Mouse (Mus musculus) stomach, embryonic 14.5 days (tissue): Measurements from ENCODE around the gene Olfr1155. TPM values are rescaled to one million over a fixed set of nuclear protein-coding genes. Genes with fewer than 3 reads are reported as not detected.

Experiments used
- polyA plus RNA-seq: library from polyadenylated mRNA; unstranded; fragments of >200 nt; fragmentation: Nextera tagmentation; extraction: Ambion mirVana; gene quantifications from 2 replicates; pipeline ENCODE4 v1.2.1, GENCODE M21; 2014

The Olfr1155 gene
- polyA plus RNA-seq, 1 experiment from 2014 or later: not detected

Other genes starting within 250 kb of the Olfr1155 start
- not detected in 2 replicates for gene Olfr1137, start 232.0 kb downstream of the Olfr1155 start, polyA plus RNA-seq
- not detected in 2 replicates for gene Olfr1138, start 205.2 kb downstream of the Olfr1155 start, polyA plus RNA-seq
- not detected in 2 replicates for gene Olfr1140, start 201.4 kb downstream of the Olfr1155 start, polyA plus RNA-seq
- not detected in 2 replicates for gene Olfr1141, start 191.1 kb downstream of the Olfr1155 start, polyA plus RNA-seq
- not detected in 2 replicates for gene Olfr152, start 165.7 kb downstream of the Olfr1155 start, polyA plus RNA-seq
- gene Olfr1143, start 144.5 kb downstream of the Olfr1155 start, polyA plus RNA-seq: not detected in 2 replicates
- gene Olfr1145, start 135.3 kb downstream of the Olfr1155 start, polyA plus RNA-seq: not detected in 2 replicates
- not detected in 2 replicates for gene Olfr1148, start 114.6 kb downstream of the Olfr1155 start, polyA plus RNA-seq
- not detected in 2 replicates for gene Olfr1150-ps1, start 101.1 kb downstream of the Olfr1155 start, polyA plus RNA-seq
- gene Olfr1151, start 89.3 kb downstream of the Olfr1155 start, polyA plus RNA-seq: not detected in 2 replicates
- 0.06 TPM in 1 of 2 replicates, not detected in the other for gene Olfr1152, start 78.6 kb downstream of the Olfr1155 start, polyA plus RNA-seq
- gene Olfr1153, start 50.2 kb downstream of the Olfr1155 start, polyA plus RNA-seq: not detected in 2 replicates
- not detected in 2 replicates for gene Olfr1154, start 40.0 kb downstream of the Olfr1155 start, polyA plus RNA-seq
- not detected in 2 replicates for gene Olfr1156, start 8.0 kb upstream of the Olfr1155 start, polyA plus RNA-seq
- not detected in 2 replicates for gene Olfr1157, start 23.2 kb upstream of the Olfr1155 start, polyA plus RNA-seq
- gene Olfr74, start 29.5 kb upstream of the Olfr1155 start, polyA plus RNA-seq: not detected in 2 replicates
- gene Olfr1158, start 45.0 kb upstream of the Olfr1155 start, polyA plus RNA-seq: not detected in 2 replicates
- gene Olfr1160, start 63.1 kb upstream of the Olfr1155 start, polyA plus RNA-seq: not detected in 2 replicates
- gene Olfr1161, start 77.6 kb upstream of the Olfr1155 start, polyA plus RNA-seq: not detected in 2 replicates
- not detected in 2 replicates for gene Olfr73, start 92.6 kb upstream of the Olfr1155 start, polyA plus RNA-seq
- not detected in 2 replicates for gene Olfr1162, start 106.0 kb upstream of the Olfr1155 start, polyA plus RNA-seq
- gene Olfr1163, start 126.7 kb upstream of the Olfr1155 start, polyA plus RNA-seq: not detected in 2 replicates
- not detected in 2 replicates for gene Olfr1164, start 148.8 kb upstream of the Olfr1155 start, polyA plus RNA-seq
- not detected in 2 replicates for gene Olfr1166, start 183.1 kb upstream of the Olfr1155 start, polyA plus RNA-seq
- gene Olfr1167, start 210.1 kb upstream of the Olfr1155 start, polyA plus RNA-seq: not detected in 2 replicates
- gene Olfr1168, start 236.7 kb upstream of the Olfr1155 start, polyA plus RNA-seq: not detected in 2 replicates